10 mouse cellular contexts compared by ENCODE assay signal in genomic region chr14:79156526-79157411, GRCm38 (mm10).
DNase-seq lines count a peak whose midpoint lies in the region; ATAC-seq and TF ChIP-seq lines count a peak whose summit lies in the region.
"Had no signal": no experiment of that assay in that cellular context is flagged by ENCODE, and none has a peak within 500 bp of the region (broad histone marks: within the 10 kb centered on the region; RNA-seq: fewer than 3 reads in every experiment).

No protein-coding gene starts in this region.

- peaks cover 21% of the 10 kb centered on the region for H3K4me1 ChIP-seq in kidney, embryonic 15.5 days
- peaks cover 35% of the 10 kb centered on the region for H3K4me1 ChIP-seq in forebrain, embryonic 15.5 days

- H3K4me3 ChIP-seq in gastrocnemius, adult 2 months = no peak overlapping the region; the same call in 1 of the 2 replicates
- H3K4me3 ChIP-seq in kidney, embryonic 15.5 days (replicated peaks) = no peak overlapping the region
- H3K4me3 ChIP-seq in forebrain, embryonic 15.5 days = no peak overlapping the region

- intact Hi-C loops in gastrocnemius, adult 2 months (cut with DNase I) = no loop called here

- DNase-seq in gastrocnemius, adult 2 months = no peak
- DNase-seq in gastrocnemius, postnatal 4 days (ENCODE audit: low spot score in 2 of 2) = no peak
- no peak for DNase-seq in kidney, postnatal 4 days
- peak; percentile 80 to 83 for DNase-seq in cerebellum, adult 18-20 months
- DNase-seq in retina, embryonic 14.5 days (ENCODE audit: low spot score) = no peak
- no peak for DNase-seq in left cerebral cortex, adult 9 months (ENCODE audit: low spot score in 2 of 2)
- DNase-seq: embryo, embryonic 11 days; thymus, adult 18-20 months had no signal

- H3K27ac ChIP-seq in gastrocnemius, adult 2 months = peak overlapping the region; percentile 81
- H3K27ac ChIP-seq in kidney, embryonic 15.5 days = 0 out of 2 replicates have a peak overlapping the region, but pooled peaks have one; percentile 14
- peak overlapping the region; percentile 70; the same call in 1 of the 2 replicates for H3K27ac ChIP-seq in forebrain, embryonic 15.5 days (replicated peaks)

- WGBS in kidney, embryonic 15.5 days = 57% methylated on average over 10 of the region's 10 CpGs
- whole genome bisulfite sequencing in forebrain, embryonic 15.5 days = 78% methylated on average over 10 of the region's 10 CpGs

- no peak overlapping the region for H3K4me2 ChIP-seq in kidney, embryonic 15.5 days
- no peak overlapping the region for H3K4me2 ChIP-seq in forebrain, embryonic 15.5 days (replicated peaks)

- 0 out of 2 replicates have a peak, but pooled peaks cover 4% of the 10 kb centered on the region for H3K36me3 ChIP-seq in kidney, embryonic 15.5 days
- H3K36me3 ChIP-seq in forebrain, embryonic 15.5 days = no peaks in the 10 kb centered on the region

- no peak overlapping the region for H3K9ac ChIP-seq in kidney, embryonic 15.5 days
- H3K9ac ChIP-seq in forebrain, embryonic 15.5 days (replicated peaks) = no peak overlapping the region

- no peak for TF ChIP-seq CTCF in gastrocnemius, adult 2 months (IDR thresholded peaks at IDR 0.05)

- ATAC-seq in kidney, embryonic 15.5 days (replicated peaks; ENCODE audit: low FRiP score) = no peak
- no peak for ATAC-seq in forebrain, embryonic 15.5 days (replicated peaks)

- H3K9me3 ChIP-seq in kidney, embryonic 15.5 days (replicated peaks) = no peaks in the 10 kb centered on the region
- H3K9me3 ChIP-seq in forebrain, embryonic 15.5 days = no peaks in the 10 kb centered on the region

- no peaks in the 10 kb centered on the region for H3K27me3 ChIP-seq in kidney, embryonic 15.5 days
- no peaks in the 10 kb centered on the region for H3K27me3 ChIP-seq in forebrain, embryonic 15.5 days

Comparison
In these comparisons a context has a peak if more than half of its experiments do, and no peak if none do; other contexts are left out.
1. DNase-seq: peak in cerebellum, adult 18-20 months (2 of 2); none in gastrocnemius, adult 2 months (single experiment), gastrocnemius, postnatal 4 days (0 of 2), kidney, postnatal 4 days (0 of 2), retina, embryonic 14.5 days (single experiment) and left cerebral cortex, adult 9 months (0 of 2).
2. H3K27ac ChIP-seq: peak in every context shown above with its lines; median percentile 81 in gastrocnemius, adult 2 months; 70 in forebrain, embryonic 15.5 days; 14 in kidney, embryonic 15.5 days.